Mouse (Mus musculus) G1E (cell line): ENCODE data around the gene Ccdc50.

Experiments used
- CTCF ChIP-seq: IDR thresholded peaks from 2 replicates; pipeline ENCODE4 v1.5.1; 2012; ENCODE audit warnings: low read depth, low read length, inconsistent platforms, mixed read lengths
- GATA2 ChIP-seq: IDR thresholded peaks from 2 replicates; pipeline ENCODE4 v1.6.1; 2012; ENCODE audit warnings: low read depth, low read length, inconsistent platforms, borderline replicate concordance
- POLR2AphosphoS5 ChIP-seq: IDR thresholded peaks from 2 replicates; pipeline ENCODE4 v1.6.1; 2012; ENCODE audit warnings: low read depth, low read length, inconsistent platforms; ENCODE audit not compliant: insufficient replicate concordance

DNA sequence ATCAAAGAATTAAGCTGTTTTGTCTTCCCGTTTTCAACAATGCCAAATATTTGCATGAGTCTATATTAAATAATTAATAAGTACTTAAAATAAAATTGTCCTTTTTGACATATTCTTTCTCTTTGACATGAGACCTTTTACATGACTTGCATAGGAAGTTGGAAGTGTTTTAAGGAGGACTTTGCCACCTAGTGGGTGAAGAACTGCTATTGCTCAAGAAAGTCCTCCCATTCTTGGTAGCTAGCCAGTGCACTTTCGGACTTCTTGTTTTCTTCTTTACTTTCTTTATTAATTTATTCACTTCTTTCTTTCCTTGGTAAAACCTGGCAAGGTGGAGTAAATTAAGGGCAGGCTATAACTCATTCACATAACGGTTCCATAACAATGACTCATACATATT lies 55.3 kb downstream of the Ccdc50 start:
- TF ChIP-seq POLR2AphosphoS5 (no peak), CTCF (no peak), GATA2 (no peak)
